Mouse (Mus musculus): Measurements from ENCODE around the gene Rpl6.

GRCm38 (mm10) chr5:121219190-121219589, 14.9 kb downstream of the Rpl6 start:
- TF ChIP-seq CTCF (IDR thresholded peaks at IDR 0.05; ENCODE audit: low read depth, low read length) (no peak), GATA1 (IDR thresholded peaks at IDR 0.05; ENCODE audit: borderline replicate concordance, low read length) (no peak), TAL1 (conservative IDR thresholded peaks at IDR 0.05; ENCODE audit: low read depth, low read length) (no peak)

All from G1E (cell line).